Mouse (Mus musculus) bone marrow macrophage, adult 2 months (primary cell): ENCODE data around the gene Ppm1n. TPM values are rescaled to one million over a fixed set of nuclear protein-coding genes. Genes with fewer than 3 reads are reported as not detected.

Experiments used
- H3K27ac ChIP-seq: 2 replicates; pipeline ENCODE4 v1.5.1; 2012; ENCODE audit warnings: low read depth, low read length; ENCODE audit not compliant: insufficient read depth
- H3K4me1 ChIP-seq: 2 replicates; pipeline ENCODE4 v1.6.1; 2012; ENCODE audit warnings: low read length; ENCODE audit not compliant: control insufficient read depth, insufficient read depth
- H3K4me3 ChIP-seq: 2 replicates; pipeline ENCODE4 v1.5.1; 2012; ENCODE audit warnings: mild to moderate bottlenecking, low read length, moderate library complexity; ENCODE audit not compliant: insufficient read depth
- CTCF ChIP-seq: IDR thresholded peaks from 2 replicates; pipeline ENCODE4 v1.5.1; 2012; ENCODE audit warnings: low read depth, mild to moderate bottlenecking, low read length, moderate library complexity
- POLR2A ChIP-seq: IDR thresholded peaks from 2 replicates; pipeline ENCODE4 v1.6.1; 2012; ENCODE audit warnings: mild to moderate bottlenecking, low read depth, low read length, borderline replicate concordance
- polyA plus RNA-seq: library from polyadenylated mRNA; stranded (reverse); fragments of >200 nt; gene quantifications from 2 replicates; pipeline ENCODE4 v1.2.4, GENCODE M21; 2012; ENCODE audit not compliant: missing spikeins, insufficient read depth, insufficient read length

Gene Ppm1n
- polyA plus RNA-seq, 1 experiment, result 4.2 TPM

GRCm38 (mm10) chr7:19319906-19320305, 40.0 kb upstream of the Ppm1n start:
- TF ChIP-seq POLR2A, result no peak
- TF ChIP-seq CTCF, result no peak
- H3K27ac ChIP-seq, result no peak overlapping the region
- peak overlapping the region; percentile 50 for H3K4me3 ChIP-seq
- H3K4me1 ChIP-seq, result peaks cover 49% of the 10 kb centered on the region

DNA sequence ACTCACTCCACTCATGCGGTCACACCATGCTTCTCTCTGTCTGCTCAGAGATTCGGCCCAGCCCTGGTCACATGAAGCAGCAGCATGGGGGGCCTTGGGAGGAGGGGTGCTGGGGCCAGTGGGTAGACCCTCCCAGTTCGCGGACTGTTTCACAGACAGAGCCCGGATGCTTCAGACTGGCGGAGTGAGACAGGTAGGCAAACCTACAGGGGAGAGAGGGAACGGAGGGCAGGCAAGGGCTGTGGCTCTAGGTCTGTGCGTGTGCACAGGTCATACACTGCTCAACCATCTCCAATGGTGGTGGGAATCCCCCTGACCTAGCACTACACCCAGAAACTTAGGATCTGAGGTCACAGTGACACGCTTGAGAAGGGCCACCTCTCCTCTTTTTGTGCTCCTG, 39.6 kb upstream of the Ppm1n start:
- Histone ChIP-seq H3K4me1 (peaks cover 49% of the 10 kb centered on the region), H3K4me3 (peak overlapping the region; percentile 50), H3K27ac (no peak overlapping the region)
- no peak for TF ChIP-seq CTCF
- no peak for TF ChIP-seq POLR2A

DNA sequence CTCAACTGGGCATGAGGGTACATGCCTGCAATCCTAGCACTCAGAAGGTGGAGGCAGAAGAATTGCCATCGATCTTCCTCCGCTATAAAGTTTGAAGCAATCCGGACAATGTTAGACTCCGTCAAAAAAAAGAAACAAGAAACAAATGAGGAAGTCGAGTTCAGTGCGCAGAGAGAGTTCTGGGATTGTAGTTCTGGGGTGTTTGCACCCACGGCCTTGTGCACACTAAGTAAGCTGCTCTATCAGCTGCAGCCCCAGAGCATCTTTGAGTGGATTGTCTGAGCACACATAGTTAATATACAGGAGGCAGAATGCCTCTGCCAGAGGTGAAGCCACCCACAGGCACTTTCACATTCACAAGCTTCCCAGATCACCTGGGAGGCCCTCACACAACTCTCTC, 38.8 kb upstream of the Ppm1n start:
- peak overlapping the region; percentile 71 for H3K27ac ChIP-seq
- TF ChIP-seq CTCF, result no peak
- TF ChIP-seq POLR2A, result no peak
- H3K4me1 ChIP-seq, result peaks cover 49% of the 10 kb centered on the region
- H3K4me3 ChIP-seq, result peak overlapping the region; percentile 34; the same call in 1 of the 2 replicates

GRCm38 (mm10) chr7:19318201-19318600, 38.3 kb upstream of the Ppm1n start:
- Histone ChIP-seq H3K4me1 (peaks cover 49% of the 10 kb centered on the region), H3K27ac (peak overlapping the region; percentile 71), H3K4me3 (peak overlapping the region; percentile 34; the same call in 1 of the 2 replicates)
- TF ChIP-seq POLR2A, result no peak
- TF ChIP-seq CTCF, result no peak

DNA sequence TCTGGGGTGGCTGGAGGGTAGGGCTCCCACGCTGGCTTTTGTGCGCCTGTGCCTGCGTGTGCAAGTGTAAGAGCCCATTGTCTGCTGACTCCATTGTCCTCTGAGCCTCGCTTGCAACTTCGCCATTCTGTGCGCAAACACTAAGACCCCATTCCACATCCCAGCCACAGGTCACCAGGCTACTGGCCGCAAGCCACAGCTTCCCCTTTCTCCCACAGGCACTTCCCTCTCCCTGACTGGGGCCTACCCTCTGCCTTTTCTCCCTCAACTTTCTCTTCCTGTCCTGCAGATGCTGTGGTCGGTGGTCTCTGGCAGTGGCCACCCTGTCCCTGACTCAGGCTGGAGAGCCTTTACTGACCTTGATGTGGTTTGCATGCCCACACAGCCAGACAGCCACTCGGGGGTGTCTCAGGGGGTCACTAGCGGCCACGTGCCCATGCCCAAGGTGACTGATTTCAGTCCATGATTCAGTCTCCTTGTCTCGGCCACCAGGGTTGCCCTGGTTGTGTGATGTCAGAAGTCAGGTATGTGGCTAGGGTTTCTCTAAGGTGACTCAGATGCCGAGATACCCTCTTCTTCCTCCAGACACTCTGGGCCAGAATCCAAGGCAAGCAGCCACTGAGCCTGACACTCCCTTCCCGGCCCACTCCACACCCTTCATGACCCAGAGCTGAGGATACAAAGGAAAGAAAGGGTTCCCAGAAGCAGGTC, 36.7 kb upstream of the Ppm1n start:
- TF ChIP-seq CTCF (no peak), POLR2A (no peak)
- peak overlapping the region; percentile 72 for H3K27ac ChIP-seq
- peaks cover 48% of the 10 kb centered on the region for H3K4me1 ChIP-seq

GRCm38 (mm10) chr7:19314033-19314432, 34.2 kb upstream of the Ppm1n start:
- TF ChIP-seq POLR2A (no peak), CTCF (no peak)
- H3K27ac ChIP-seq, result no peak overlapping the region
- no peak overlapping the region for H3K4me3 ChIP-seq
- peaks cover 35% of the 10 kb centered on the region for H3K4me1 ChIP-seq

More for the DNA sequence above, 36.7 kb upstream of the Ppm1n start:
- H3K4me3 ChIP-seq, result peak overlapping the region; percentile 24

- TF ChIP-seq CTCF, result no peak
- no peak for TF ChIP-seq POLR2A
- Histone ChIP-seq H3K4me3 (no peak overlapping the region), H3K27ac (no peak overlapping the region), H3K4me1 (peaks cover 18% of the 10 kb centered on the region)
Measured at GRCm38 (mm10) chr7:19311991-19312390, 32.1 kb upstream of the Ppm1n start.

- Histone ChIP-seq H3K4me1 (peaks cover 4% of the 10 kb centered on the region; the same call in 1 of the 2 replicates), H3K27ac (no peak within 1 kb of the TSS), H3K4me3 (peak within 1 kb of the TSS; percentile 67)
- TF ChIP-seq POLR2A, result no peak
- TF ChIP-seq CTCF, result no peak
Measured at GRCm38 (mm10) chr7:19309884-19310641, 30.2 kb upstream of the Ppm1n start, which contains the start of gene Fosb. Fosb (minus strand) TSS chr7:19310051.

- H3K27ac ChIP-seq, result no peak overlapping the region
- TF ChIP-seq CTCF, result no peak
- TF ChIP-seq POLR2A, result no peak
- H3K4me1 ChIP-seq, result peaks cover 4% of the 10 kb centered on the region; the same call in 1 of the 2 replicates
- peak overlapping the region; percentile 61 for H3K4me3 ChIP-seq
Measured at GRCm38 (mm10) chr7:19309278-19309883, 29.5 kb upstream of the Ppm1n start.
